Comparison of ENCODE assay signal across 9 mouse cellular contexts in genomic region chr2:178622801-178623200, GRCm38 (mm10).
DNase-seq lines count a peak whose midpoint lies in the region; ATAC-seq lines count a peak whose summit lies in the region.
"Had no signal": no experiment of that assay in that cellular context is flagged by ENCODE, and none has a peak within 500 bp of the region (broad histone marks: within the 10 kb centered on the region; RNA-seq: fewer than 3 reads in every experiment).

No protein-coding gene starts in this region.

- WGBS in forebrain, embryonic 13.5 days: 79% methylated on average over 3 of the region's 3 CpGs
- WGBS in forebrain, embryonic 11.5 days: 67% methylated on average over 3 of the region's 3 CpGs
- 73% methylated on average over 3 of the region's 3 CpGs for WGBS in embryonic facial prominence, embryonic 12.5 days
- WGBS in liver, embryonic 13.5 days (ENCODE audit: insufficient replicate concordance): 46% methylated on average over 3 of the region's 3 CpGs

- no peak for DNase-seq in forebrain, embryonic 11.5 days (ENCODE audit: low spot score)
- peak; percentile 30 to 53 for DNase-seq in left cerebral cortex, postnatal 14 days (ENCODE audit: low spot score in 2 of 2)
- no peak for DNase-seq in left cerebral cortex, adult 8-10 months (ENCODE audit: low spot score in 2 of 2)
- DNase-seq in liver, embryonic 13.5 days: no peak
- DNase-seq in B cell, adult 2 months: no peak
- DNase-seq in heart, postnatal 10 days: no peak

- H3K27ac ChIP-seq in forebrain, embryonic 13.5 days: no peak overlapping the region
- no peak overlapping the region for H3K27ac ChIP-seq in forebrain, embryonic 11.5 days (ENCODE audit: low read depth, low read length)
- no peak overlapping the region for H3K27ac ChIP-seq in embryonic facial prominence, embryonic 12.5 days
- H3K27ac ChIP-seq in liver, embryonic 13.5 days: no peak overlapping the region

- no peaks in the 10 kb centered on the region for H3K36me3 ChIP-seq in forebrain, embryonic 13.5 days (ENCODE audit: poor library complexity, severe bottlenecking)
- no peaks in the 10 kb centered on the region for H3K36me3 ChIP-seq in forebrain, embryonic 11.5 days (ENCODE audit: control insufficient read depth, insufficient read depth, low read length)
- no peaks in the 10 kb centered on the region for H3K36me3 ChIP-seq in embryonic facial prominence, embryonic 12.5 days
- no peaks in the 10 kb centered on the region for H3K36me3 ChIP-seq in liver, embryonic 13.5 days

- no peak overlapping the region for H3K9ac ChIP-seq in forebrain, embryonic 13.5 days
- no peak overlapping the region for H3K9ac ChIP-seq in forebrain, embryonic 11.5 days (ENCODE audit: low read length)
- no peak overlapping the region for H3K9ac ChIP-seq in embryonic facial prominence, embryonic 12.5 days
- H3K9ac ChIP-seq in liver, embryonic 13.5 days: no peak overlapping the region

- no peaks in the 10 kb centered on the region for H3K27me3 ChIP-seq in forebrain, embryonic 13.5 days
- H3K27me3 ChIP-seq in forebrain, embryonic 11.5 days (ENCODE audit: control insufficient read depth, insufficient read depth, low read length): no peaks in the 10 kb centered on the region
- no peaks in the 10 kb centered on the region for H3K27me3 ChIP-seq in embryonic facial prominence, embryonic 12.5 days
- no peaks in the 10 kb centered on the region for H3K27me3 ChIP-seq in liver, embryonic 13.5 days
- H3K27me3 ChIP-seq: Patski had no signal

- no peak overlapping the region for H3K4me3 ChIP-seq in forebrain, embryonic 13.5 days
- no peak overlapping the region for H3K4me3 ChIP-seq in forebrain, embryonic 11.5 days (ENCODE audit: low read depth, low read length)
- no peak overlapping the region for H3K4me3 ChIP-seq in embryonic facial prominence, embryonic 12.5 days
- H3K4me3 ChIP-seq in liver, embryonic 13.5 days (replicated peaks): no peak overlapping the region

- no peaks in the 10 kb centered on the region for H3K9me3 ChIP-seq in forebrain, embryonic 13.5 days (replicated peaks)
- no peaks in the 10 kb centered on the region for H3K9me3 ChIP-seq in forebrain, embryonic 11.5 days (ENCODE audit: control insufficient read depth, low read length)
- H3K9me3 ChIP-seq in embryonic facial prominence, embryonic 12.5 days: no peaks in the 10 kb centered on the region
- H3K9me3 ChIP-seq in liver, embryonic 13.5 days (replicated peaks): no peaks in the 10 kb centered on the region

- peak; percentile 51; the same call in 1 of the 2 replicates for ATAC-seq in forebrain, embryonic 13.5 days
- ATAC-seq in forebrain, embryonic 11.5 days (replicated peaks; ENCODE audit: low FRiP score): no peak
- peak; percentile 64 for ATAC-seq in embryonic facial prominence, embryonic 12.5 days (ENCODE audit: insufficient number of reproducible peaks, insufficient read depth, low FRiP score, low TSS enrichment)
- ATAC-seq in liver, embryonic 13.5 days (ENCODE audit: low read depth): peak; percentile 57; the same call in 1 of the 2 replicates
- ATAC-seq: Patski had no signal

- H3K4me2 ChIP-seq in forebrain, embryonic 13.5 days: no peak overlapping the region
- no peak overlapping the region for H3K4me2 ChIP-seq in forebrain, embryonic 11.5 days (ENCODE audit: low read depth, low read length, severe bottlenecking)
- H3K4me2 ChIP-seq in embryonic facial prominence, embryonic 12.5 days (replicated peaks): no peak overlapping the region
- no peak overlapping the region for H3K4me2 ChIP-seq in liver, embryonic 13.5 days

- intact Hi-C loops in left cerebral cortex, postnatal 14 days (cut with DNase I): no loop called here
- intact Hi-C loops in heart, postnatal 10 days (cut with DNase I): loop anchor here (10.0 kb wide), 1 partner anchor 572 kb away; no protein-coding TSS in a partner anchor

- 0 out of 2 replicates have a peak, but pooled peaks cover 5% of the 10 kb centered on the region for H3K4me1 ChIP-seq in forebrain, embryonic 13.5 days
- H3K4me1 ChIP-seq in forebrain, embryonic 11.5 days (replicated peaks; ENCODE audit: control insufficient read depth, insufficient read depth, low read length): no peaks in the 10 kb centered on the region
- H3K4me1 ChIP-seq in embryonic facial prominence, embryonic 12.5 days: peaks cover 5% of the 10 kb centered on the region
- H3K4me1 ChIP-seq in liver, embryonic 13.5 days (replicated peaks): no peaks in the 10 kb centered on the region

Comparison
In these comparisons a context has a peak if more than half of its experiments do, and no peak if none do; other contexts are left out.
1. DNase-seq: peak in left cerebral cortex, postnatal 14 days (2 of 2); none in forebrain, embryonic 11.5 days (single experiment), left cerebral cortex, adult 8-10 months (0 of 2), liver, embryonic 13.5 days (single experiment), B cell, adult 2 months (0 of 2) and heart, postnatal 10 days (0 of 2).